In the genomic region with DNA sequence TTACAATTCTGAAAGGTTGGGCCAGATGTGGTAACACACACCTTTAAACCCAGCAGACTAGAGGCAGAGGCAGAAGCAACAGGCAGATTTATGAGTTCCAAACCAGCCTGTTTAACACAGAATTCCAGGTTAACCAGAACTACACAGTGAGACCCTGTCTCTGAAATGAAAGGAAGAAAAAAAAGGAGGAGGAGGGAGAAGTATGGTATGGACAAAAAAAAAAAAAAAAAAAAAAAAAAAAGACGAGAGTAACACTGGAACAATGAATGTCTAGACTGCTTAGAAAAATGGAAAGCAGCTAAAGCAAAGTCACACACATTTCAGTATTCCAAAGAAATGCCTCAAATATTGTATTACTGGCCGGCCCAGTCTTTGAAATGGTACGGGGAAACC, we compare ENCODE assay signal across 8 mouse cellular contexts. TPM values are rescaled to one million over a fixed set of nuclear protein-coding genes. Genes with fewer than 3 reads are reported as not detected.
DNase-seq lines count a peak whose midpoint lies in the region; ATAC-seq and TF ChIP-seq lines count a peak whose summit lies in the region.

No protein-coding gene starts in this region.

- peak overlapping the region; percentile 74 for H3K9ac ChIP-seq in kidney, embryonic 14.5 days (ENCODE audit: low read depth, low read length)
- H3K9ac ChIP-seq in hindbrain, embryonic 14.5 days: peak overlapping the region; percentile 69
- H3K9ac ChIP-seq in midbrain, embryonic 15.5 days: peak overlapping the region; percentile 63

- H3K36me3 ChIP-seq in kidney, embryonic 14.5 days (ENCODE audit: control insufficient read depth, insufficient read depth, low read length): no peaks in the 10 kb centered on the region
- no peaks in the 10 kb centered on the region for H3K36me3 ChIP-seq in hindbrain, embryonic 14.5 days (replicated peaks; ENCODE audit: control insufficient read depth, insufficient read depth)
- H3K36me3 ChIP-seq in midbrain, embryonic 15.5 days (replicated peaks): no peaks in the 10 kb centered on the region

- no peak for DNase-seq in kidney, postnatal 25 days
- DNase-seq in hindbrain, embryonic 14.5 days (ENCODE audit: low spot score): no peak
- DNase-seq in right cerebral cortex, postnatal 36 days (ENCODE audit: low spot score in 2 of 2): no peak
- DNase-seq in gastrocnemius, postnatal 25 days: no peak
- no peak for DNase-seq in adrenal gland, postnatal 36 days

- no peak overlapping the region for H3K27ac ChIP-seq in kidney, embryonic 14.5 days (ENCODE audit: low read depth, low read length)
- H3K27ac ChIP-seq in bone marrow, adult 2 months (ENCODE audit: control insufficient read depth, insufficient read depth, low read depth, low read length, poor library complexity): no peak overlapping the region
- H3K27ac ChIP-seq in hindbrain, embryonic 14.5 days: no peak overlapping the region
- peak overlapping the region; percentile 63; the same call in 1 of the 2 replicates for H3K27ac ChIP-seq in midbrain, embryonic 15.5 days

- TF ChIP-seq CTCF in bone marrow, adult 2 months (IDR thresholded peaks at IDR 0.05; ENCODE audit: control insufficient read depth, insufficient read depth, low read length): no peak

- H3K4me1 ChIP-seq in kidney, embryonic 14.5 days (ENCODE audit: control insufficient read depth, insufficient read depth, low read length): peaks cover 10% of the 10 kb centered on the region
- no peaks in the 10 kb centered on the region; the same call in 1 of the 2 replicates for H3K4me1 ChIP-seq in bone marrow, adult 2 months (ENCODE audit: control insufficient read depth, insufficient read depth, low read length)
- H3K4me1 ChIP-seq in hindbrain, embryonic 14.5 days (replicated peaks; ENCODE audit: control insufficient read depth, insufficient read depth, low read length): peaks cover 14% of the 10 kb centered on the region
- H3K4me1 ChIP-seq in midbrain, embryonic 15.5 days: peaks cover 16% of the 10 kb centered on the region

- H3K27me3 ChIP-seq in kidney, embryonic 14.5 days (ENCODE audit: control insufficient read depth, insufficient read depth, low read length): no peaks in the 10 kb centered on the region
- H3K27me3 ChIP-seq in hindbrain, embryonic 14.5 days (ENCODE audit: control insufficient read depth, insufficient read depth, low read length): no peaks in the 10 kb centered on the region
- no peaks in the 10 kb centered on the region for H3K27me3 ChIP-seq in midbrain, embryonic 15.5 days (replicated peaks)

- ATAC-seq in kidney, embryonic 14.5 days (ENCODE audit: low FRiP score, low TSS enrichment): no peak
- no peak for ATAC-seq in hindbrain, embryonic 14.5 days (ENCODE audit: low FRiP score)
- no peak for ATAC-seq in midbrain, embryonic 15.5 days (replicated peaks)

- WGBS in kidney, embryonic 14.5 days: 5% methylated on average over 3 of the region's 3 CpGs
- WGBS in bone marrow, adult 2 months: 3% methylated on average over 3 of the region's 3 CpGs
- 1% methylated on average over 3 of the region's 3 CpGs for whole genome bisulfite sequencing in hindbrain, embryonic 14.5 days
- under 1% methylated on average over 3 of the region's 3 CpGs for WGBS in midbrain, embryonic 15.5 days

- peak overlapping the region; percentile 65 for H3K4me3 ChIP-seq in kidney, embryonic 14.5 days (ENCODE audit: low read length)
- peak overlapping the region; percentile 69 for H3K4me3 ChIP-seq in bone marrow, adult 2 months (replicated peaks; ENCODE audit: control insufficient read depth, low read depth, low read length)
- H3K4me3 ChIP-seq in hindbrain, embryonic 14.5 days (replicated peaks; ENCODE audit: low read length): peak overlapping the region; percentile 71
- peak overlapping the region; percentile 78 for H3K4me3 ChIP-seq in midbrain, embryonic 15.5 days

- TF ChIP-seq POLR2A in bone marrow, adult 2 months (IDR thresholded peaks at IDR 0.05; ENCODE audit: borderline replicate concordance, control insufficient read depth, low read depth, low read length): no peak

- H3K4me2 ChIP-seq in kidney, embryonic 14.5 days (replicated peaks; ENCODE audit: low read depth, low read length): peak overlapping the region; percentile 76
- peak overlapping the region; percentile 93 for H3K4me2 ChIP-seq in hindbrain, embryonic 14.5 days (replicated peaks)
- H3K4me2 ChIP-seq in midbrain, embryonic 15.5 days: peak overlapping the region; percentile 89

- H3K9me3 ChIP-seq in kidney, embryonic 14.5 days (ENCODE audit: control insufficient read depth, low read length): no peaks in the 10 kb centered on the region
- H3K9me3 ChIP-seq in hindbrain, embryonic 14.5 days (ENCODE audit: control insufficient read depth, low read length): no peaks in the 10 kb centered on the region
- H3K9me3 ChIP-seq in midbrain, embryonic 15.5 days: no peaks in the 10 kb centered on the region

RNA-seq across cellular contexts. Expression of gene Ipo8, which starts 0.9 kb away (rescaled TPM):
- 30.8 and 32.2 TPM in 2 replicates for polyA plus RNA-seq in kidney, embryonic 14.5 days (2014; fragmentation: Nextera tagmentation; extraction: Ambion mirVana)
- 14.3 and 15.3 TPM in 2 replicates for polyA plus RNA-seq in bone marrow, adult 2 months (2011; ENCODE audit: insufficient read depth, insufficient read length, low replicate concordance, missing spikeins)
- polyA plus RNA-seq in hindbrain, embryonic 14.5 days (2014; fragmentation: Nextera tagmentation; extraction: Ambion mirVana): 15.5 and 16.7 TPM in 2 replicates
- polyA plus RNA-seq in midbrain, embryonic 15.5 days (2015; fragmentation: Nextera tagmentation; extraction: Ambion mirVana): 17.7 and 18.3 TPM in 2 replicates
- total RNA-seq in gastrocnemius, postnatal 25 days (2021): 10 to 100 TPM; 18.2 to 18.6 TPM
- total RNA-seq in adrenal gland, postnatal 36 days (2021): 10 to 100 TPM; 43.4 to 48.1 TPM
